Mouse (Mus musculus): ENCODE data around the gene Hdac1. TPM values are rescaled to one million over a fixed set of nuclear protein-coding genes. Genes with fewer than 3 reads are reported as not detected.

Hdac1 gene
- polyA plus RNA-seq, 1 experiment from 2014 or later = 244 TPM

GRCm38 (mm10) chr4:129490972-129491880 lies 51.3 kb downstream of the Hdac1 start, which contains the start of the genes Tssk3 and Fam229a:
Gene Tssk3, minus strand, starts transcription at chr4:129491022.
Gene Fam229a, plus strand, starts transcription at chr4:129491190.
- Histone ChIP-seq H3K36me3 (peaks cover 33% of the 10 kb centered on the region), H3K4me3 (peak within 1 kb of the TSS; percentile 40), H3K27ac (no peak within 1 kb of the TSS), H3K9me3 (no peaks in the 10 kb centered on the region), H3K4me1 (peaks cover 23% of the 10 kb centered on the region), H3K27me3 (peaks cover 39% of the 10 kb centered on the region), H3K4me2 (replicated peaks) (peak within 1 kb of the TSS; percentile 72), H3K9ac (peak within 1 kb of the TSS; percentile 55)
- 4% methylated on average over 70 of the region's 70 CpGs for WGBS
- peak; percentile 51 for ATAC-seq (ENCODE audit: low FRiP score, low read depth)

GRCm38 (mm10) chr4:129481090-129481489 lies 61.4 kb downstream of the Hdac1 start:
- WGBS = 84% methylated on average over 1 of the region's 1 CpGs
- Histone ChIP-seq H3K9me3 (no peaks in the 10 kb centered on the region), H3K36me3 (peaks cover 95% of the 10 kb centered on the region), H3K27ac (no peak overlapping the region), H3K4me3 (no peak overlapping the region), H3K4me1 (no peaks in the 10 kb centered on the region), H3K4me2 (replicated peaks) (no peak overlapping the region), H3K27me3 (no peaks in the 10 kb centered on the region), H3K9ac (no peak overlapping the region)
- ATAC-seq (ENCODE audit: low FRiP score, low read depth) = no peak

DNA sequence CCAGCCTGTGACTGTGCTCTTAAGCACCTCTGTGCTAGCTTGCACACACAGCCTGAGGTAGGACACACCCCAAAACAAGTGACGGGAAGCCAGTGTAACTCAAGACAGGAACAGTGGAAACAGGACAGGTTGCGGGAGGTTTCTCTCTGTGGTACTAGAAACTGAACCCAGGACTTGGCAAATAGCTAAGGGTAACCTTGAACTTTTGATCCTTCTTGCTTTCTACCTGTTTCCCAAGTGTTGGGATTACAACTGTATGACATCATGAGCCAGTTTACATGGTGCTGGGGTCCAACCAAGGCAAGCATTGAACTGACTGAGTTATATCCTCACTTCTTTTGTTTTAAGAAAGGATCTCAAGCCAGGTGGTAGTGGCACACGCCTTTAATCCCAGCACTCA lies 62.6 kb downstream of the Hdac1 start:
- no peak overlapping the region for H3K4me3 ChIP-seq

DNA sequence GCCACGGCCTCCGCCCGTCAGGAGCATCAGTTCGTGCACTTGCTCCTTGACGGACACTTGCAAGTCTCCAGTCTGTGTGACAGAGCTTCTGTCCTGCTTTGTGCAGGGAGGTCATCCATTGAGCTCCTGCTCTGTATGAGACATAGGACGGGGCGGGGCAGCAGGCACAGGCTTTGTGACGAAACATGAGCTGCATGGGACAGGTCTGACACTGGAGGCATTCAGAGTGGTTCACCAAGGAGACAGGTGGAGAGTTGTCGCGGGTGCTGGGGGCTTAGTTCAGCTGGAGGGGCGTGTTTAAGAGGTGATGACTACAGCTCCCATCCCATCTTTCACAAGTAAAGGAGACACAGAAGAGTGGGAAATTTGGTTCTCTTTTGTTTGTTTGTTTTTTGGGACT lies 66.5 kb downstream of the Hdac1 start:
- Histone ChIP-seq H3K9ac (no peak overlapping the region), H3K9me3 (no peaks in the 10 kb centered on the region), H3K27me3 (no peaks in the 10 kb centered on the region), H3K36me3 (peaks cover 92% of the 10 kb centered on the region), H3K4me3 (no peak overlapping the region), H3K4me1 (no peaks in the 10 kb centered on the region), H3K4me2 (replicated peaks) (no peak overlapping the region), H3K27ac (no peak overlapping the region)
- WGBS = 89% methylated on average over 11 of the region's 11 CpGs
- ATAC-seq (ENCODE audit: low FRiP score, low read depth) = no peak

More for the DNA sequence above, 62.6 kb downstream of the Hdac1 start:
- peaks cover 94% of the 10 kb centered on the region for H3K36me3 ChIP-seq
- no peaks in the 10 kb centered on the region for H3K4me1 ChIP-seq
- H3K27me3 ChIP-seq = no peaks in the 10 kb centered on the region
- no peak overlapping the region for H3K4me2 ChIP-seq (replicated peaks)
- WGBS = 92% methylated on average over 3 of the region's 3 CpGs
- ATAC-seq (ENCODE audit: low FRiP score, low read depth) = no peak
- H3K9me3 ChIP-seq = no peaks in the 10 kb centered on the region
- H3K9ac ChIP-seq = no peak overlapping the region
- H3K27ac ChIP-seq = no peak overlapping the region

Small RNAs within 50 kb of the gene (microRNA-seq; reads per million reads assigned to microRNA genes)
- not detected for gene Mir8119

Other genes starting within 250 kb of the Hdac1 start
- gene Rbbp4, start 207.3 kb downstream of the Hdac1 start, polyA plus RNA-seq (2015; fragmentation: Nextera tagmentation; extraction: Ambion mirVana) = 491 and 502 TPM in 2 replicates
- gene Zbtb8os, start 207.0 kb downstream of the Hdac1 start, polyA plus RNA-seq (2015; fragmentation: Nextera tagmentation; extraction: Ambion mirVana) = 43.4 and 44.0 TPM in 2 replicates
- gene Zbtb8a, start 164.6 kb downstream of the Hdac1 start, polyA plus RNA-seq (2015; fragmentation: Nextera tagmentation; extraction: Ambion mirVana) = 14.6 and 14.8 TPM in 2 replicates
- gene Zbtb8b, start 101.9 kb downstream of the Hdac1 start, polyA plus RNA-seq (2015; fragmentation: Nextera tagmentation; extraction: Ambion mirVana) = 1.9 TPM in 2 replicates
- 27.9 and 30.3 TPM in 2 replicates for gene Bsdc1, start 81.1 kb downstream of the Hdac1 start, polyA plus RNA-seq (2015; fragmentation: Nextera tagmentation; extraction: Ambion mirVana)
- gene Tssk3, start 51.7 kb downstream of the Hdac1 start, polyA plus RNA-seq (2015; fragmentation: Nextera tagmentation; extraction: Ambion mirVana) = not detected in 2 replicates
- gene Fam229a, start 51.5 kb downstream of the Hdac1 start, polyA plus RNA-seq (2015; fragmentation: Nextera tagmentation; extraction: Ambion mirVana) = not detected in 2 replicates
- gene Marcksl1, start 29.1 kb downstream of the Hdac1 start, polyA plus RNA-seq (2015; fragmentation: Nextera tagmentation; extraction: Ambion mirVana) = 957 and 1,008 TPM in 2 replicates
- 11.1 and 12.1 TPM in 2 replicates for gene Lck, start 30.9 kb upstream of the Hdac1 start, polyA plus RNA-seq (2015; fragmentation: Nextera tagmentation; extraction: Ambion mirVana)
- 4.5 and 5.1 TPM in 2 replicates for gene Fam167b, start 35.8 kb upstream of the Hdac1 start, polyA plus RNA-seq (2015; fragmentation: Nextera tagmentation; extraction: Ambion mirVana)
- gene Eif3i, start 57.9 kb upstream of the Hdac1 start, polyA plus RNA-seq (2015; fragmentation: Nextera tagmentation; extraction: Ambion mirVana) = 285 and 288 TPM in 2 replicates
- gene Tmem234, start 58.0 kb upstream of the Hdac1 start, polyA plus RNA-seq (2015; fragmentation: Nextera tagmentation; extraction: Ambion mirVana) = 211 and 218 TPM in 2 replicates
- 1.7 and 2.3 TPM in 2 replicates for gene Dcdc2b, start 71.5 kb upstream of the Hdac1 start, polyA plus RNA-seq (2015; fragmentation: Nextera tagmentation; extraction: Ambion mirVana)
- 28.6 and 30.2 TPM in 2 replicates for gene Iqcc, start 76.4 kb upstream of the Hdac1 start, polyA plus RNA-seq (2015; fragmentation: Nextera tagmentation; extraction: Ambion mirVana)
- gene Ccdc28b, start 81.2 kb upstream of the Hdac1 start, polyA plus RNA-seq (2015; fragmentation: Nextera tagmentation; extraction: Ambion mirVana) = 48.5 and 51.7 TPM in 2 replicates
- gene Txlna, start 98.4 kb upstream of the Hdac1 start, polyA plus RNA-seq (2015; fragmentation: Nextera tagmentation; extraction: Ambion mirVana) = 97.5 and 102 TPM in 2 replicates
- 15.0 and 17.4 TPM in 2 replicates for gene Kpna6, start 130.1 kb upstream of the Hdac1 start, polyA plus RNA-seq (2015; fragmentation: Nextera tagmentation; extraction: Ambion mirVana)
- 14.4 and 16.1 TPM in 2 replicates for gene Tmem39b, start 154.1 kb upstream of the Hdac1 start, polyA plus RNA-seq (2015; fragmentation: Nextera tagmentation; extraction: Ambion mirVana)
- gene Khdrbs1, start 199.6 kb upstream of the Hdac1 start, polyA plus RNA-seq (2015; fragmentation: Nextera tagmentation; extraction: Ambion mirVana) = 145 and 149 TPM in 2 replicates

Data from limb, embryonic 13.5 days (tissue).